Mouse (Mus musculus): Measurements from ENCODE around the gene Hspb6. TPM values are rescaled to one million over a fixed set of nuclear protein-coding genes. Genes with fewer than 3 reads are reported as not detected.

Gene Hspb6
- polyA plus RNA-seq, 1 experiment, result 14.6 TPM

DNA sequence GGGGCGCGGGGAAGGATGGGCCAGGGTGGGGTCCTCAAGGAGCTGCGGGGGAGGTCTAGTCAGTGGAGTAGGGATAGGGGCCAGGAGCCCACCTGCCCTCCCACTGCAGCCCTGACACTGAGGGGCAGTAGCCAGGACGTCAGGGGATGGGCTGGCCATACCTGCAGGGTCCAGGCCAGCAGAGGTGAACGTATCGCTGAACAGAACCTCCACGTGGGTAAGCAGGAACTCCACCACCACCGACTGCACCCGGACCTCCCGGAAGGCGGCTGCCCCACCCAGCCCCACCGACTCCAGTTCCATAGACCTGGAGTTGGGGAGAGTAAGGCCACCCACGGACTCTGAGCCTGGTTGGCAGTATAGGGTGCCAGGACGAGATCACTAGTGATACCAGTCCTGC, 25.0 kb upstream of the Hspb6 start:
- H3K27ac ChIP-seq (ENCODE audit: insufficient read depth, low read depth, low read length), result no peak overlapping the region
- no peaks in the 10 kb centered on the region for H3K4me1 ChIP-seq (ENCODE audit: control insufficient read depth, insufficient read depth, low read length)
- H3K4me3 ChIP-seq (ENCODE audit: insufficient read depth, low read length), result no peak overlapping the region
- no peak for TF ChIP-seq POLR2A (IDR thresholded peaks at IDR 0.05; ENCODE audit: borderline replicate concordance, low read depth, low read length)
- TF ChIP-seq CTCF (IDR thresholded peaks at IDR 0.05; ENCODE audit: low read depth, low read length), result no peak

DNA sequence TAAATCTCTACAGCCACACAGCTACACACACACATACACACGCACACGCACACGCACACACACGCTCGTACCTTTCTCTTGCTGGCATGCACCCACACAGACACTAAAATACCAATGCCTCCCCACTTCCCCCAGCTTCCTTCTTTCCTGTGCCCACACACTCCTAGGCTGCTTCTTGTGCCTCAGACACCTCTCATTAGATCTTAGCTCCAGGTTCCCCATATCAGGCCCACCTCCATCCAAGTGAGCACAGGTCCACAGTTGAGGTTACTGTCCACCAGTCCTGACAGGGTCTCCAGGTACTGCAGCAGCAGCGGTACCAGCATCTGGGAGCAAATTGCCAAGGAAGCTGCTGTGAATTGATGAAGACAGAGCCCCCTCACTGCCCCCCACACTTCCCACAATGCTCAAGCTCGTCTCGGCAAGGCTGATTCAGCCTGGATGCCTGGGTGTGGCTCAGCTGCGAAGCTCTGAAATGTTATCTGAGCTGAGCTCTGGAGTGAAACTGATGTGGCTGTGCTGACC, 20.6 kb upstream of the Hspb6 start:
- Histone ChIP-seq H3K27ac (ENCODE audit: insufficient read depth, low read depth, low read length) (no peak overlapping the region), H3K4me3 (ENCODE audit: insufficient read depth, low read length) (no peak overlapping the region), H3K4me1 (ENCODE audit: control insufficient read depth, insufficient read depth, low read length) (peaks cover 4% of the 10 kb centered on the region; the same call in 1 of the 2 replicates)
- TF ChIP-seq POLR2A (IDR thresholded peaks at IDR 0.05; ENCODE audit: borderline replicate concordance, low read depth, low read length) (no peak), CTCF (IDR thresholded peaks at IDR 0.05; ENCODE audit: low read depth, low read length) (no peak)

DNA sequence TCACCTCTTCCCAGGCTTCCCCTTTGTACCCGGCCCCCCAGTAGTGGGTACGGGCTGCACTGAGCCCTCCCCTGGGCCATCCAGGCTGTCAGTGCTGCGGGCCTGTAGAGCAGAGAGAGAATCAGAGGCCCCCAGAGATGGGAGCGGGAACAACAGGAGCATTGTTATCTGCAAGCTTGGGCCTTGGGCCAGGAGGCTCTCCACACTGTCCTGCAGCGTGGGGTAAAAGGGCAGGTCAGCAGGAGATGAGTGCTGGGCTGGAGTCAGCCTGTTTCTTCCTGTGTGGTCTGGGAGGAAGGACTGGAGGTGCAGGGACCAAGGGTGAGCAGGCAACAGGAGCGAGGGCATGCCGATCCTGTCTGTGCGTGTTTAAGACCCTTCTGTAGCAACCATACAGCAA, 19.0 kb upstream of the Hspb6 start:
- H3K4me1 ChIP-seq (ENCODE audit: control insufficient read depth, insufficient read depth, low read length), result peaks cover 4% of the 10 kb centered on the region; the same call in 1 of the 2 replicates
- no peak overlapping the region for H3K27ac ChIP-seq (ENCODE audit: insufficient read depth, low read depth, low read length)
- TF ChIP-seq POLR2A (IDR thresholded peaks at IDR 0.05; ENCODE audit: borderline replicate concordance, low read depth, low read length) (no peak), CTCF (IDR thresholded peaks at IDR 0.05; ENCODE audit: low read depth, low read length) (no peak)
- H3K4me3 ChIP-seq (ENCODE audit: insufficient read depth, low read length), result no peak overlapping the region

DNA sequence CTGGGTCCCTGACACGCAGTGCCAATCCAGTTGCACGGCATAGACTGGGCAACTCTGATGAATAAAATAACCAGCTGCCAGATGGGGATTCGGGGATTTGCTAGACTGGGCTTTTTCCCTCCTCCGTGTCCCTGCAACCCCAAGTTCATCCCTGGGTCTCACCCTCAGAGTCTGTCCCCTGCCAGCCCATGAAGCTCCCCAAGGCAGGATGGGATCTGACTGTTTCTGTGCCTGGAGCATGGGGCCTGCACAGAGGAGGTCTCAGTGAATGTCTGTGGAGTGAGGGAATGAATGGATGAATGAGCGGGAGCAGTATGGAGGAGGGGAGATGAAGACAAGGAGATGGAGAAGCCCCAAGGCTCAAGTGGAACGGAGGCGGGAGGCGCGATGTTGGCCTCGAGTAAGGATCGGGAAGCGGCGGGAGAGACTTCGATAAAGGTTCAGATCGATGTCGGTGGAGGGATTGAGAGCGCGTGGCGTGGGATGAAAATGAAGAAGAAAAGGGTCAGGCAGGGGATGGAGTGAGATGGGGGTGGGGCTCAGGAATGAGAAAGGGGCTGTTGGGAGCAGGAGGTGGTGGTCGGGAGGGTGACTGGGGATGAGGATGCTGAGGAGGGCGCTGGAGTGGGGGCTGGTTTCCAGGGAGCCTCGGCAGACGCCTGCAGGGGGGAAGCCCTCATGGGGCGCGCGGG, 17.9 kb upstream of the Hspb6 start:
- Histone ChIP-seq H3K4me1 (ENCODE audit: control insufficient read depth, insufficient read depth, low read length) (peaks cover 4% of the 10 kb centered on the region; the same call in 1 of the 2 replicates), H3K27ac (ENCODE audit: insufficient read depth, low read depth, low read length) (no peak overlapping the region), H3K4me3 (ENCODE audit: insufficient read depth, low read length) (peak overlapping the region; percentile 85)
- TF ChIP-seq CTCF (IDR thresholded peaks at IDR 0.05; ENCODE audit: low read depth, low read length), result no peak
- TF ChIP-seq POLR2A (IDR thresholded peaks at IDR 0.05; ENCODE audit: borderline replicate concordance, low read depth, low read length), result no peak

DNA sequence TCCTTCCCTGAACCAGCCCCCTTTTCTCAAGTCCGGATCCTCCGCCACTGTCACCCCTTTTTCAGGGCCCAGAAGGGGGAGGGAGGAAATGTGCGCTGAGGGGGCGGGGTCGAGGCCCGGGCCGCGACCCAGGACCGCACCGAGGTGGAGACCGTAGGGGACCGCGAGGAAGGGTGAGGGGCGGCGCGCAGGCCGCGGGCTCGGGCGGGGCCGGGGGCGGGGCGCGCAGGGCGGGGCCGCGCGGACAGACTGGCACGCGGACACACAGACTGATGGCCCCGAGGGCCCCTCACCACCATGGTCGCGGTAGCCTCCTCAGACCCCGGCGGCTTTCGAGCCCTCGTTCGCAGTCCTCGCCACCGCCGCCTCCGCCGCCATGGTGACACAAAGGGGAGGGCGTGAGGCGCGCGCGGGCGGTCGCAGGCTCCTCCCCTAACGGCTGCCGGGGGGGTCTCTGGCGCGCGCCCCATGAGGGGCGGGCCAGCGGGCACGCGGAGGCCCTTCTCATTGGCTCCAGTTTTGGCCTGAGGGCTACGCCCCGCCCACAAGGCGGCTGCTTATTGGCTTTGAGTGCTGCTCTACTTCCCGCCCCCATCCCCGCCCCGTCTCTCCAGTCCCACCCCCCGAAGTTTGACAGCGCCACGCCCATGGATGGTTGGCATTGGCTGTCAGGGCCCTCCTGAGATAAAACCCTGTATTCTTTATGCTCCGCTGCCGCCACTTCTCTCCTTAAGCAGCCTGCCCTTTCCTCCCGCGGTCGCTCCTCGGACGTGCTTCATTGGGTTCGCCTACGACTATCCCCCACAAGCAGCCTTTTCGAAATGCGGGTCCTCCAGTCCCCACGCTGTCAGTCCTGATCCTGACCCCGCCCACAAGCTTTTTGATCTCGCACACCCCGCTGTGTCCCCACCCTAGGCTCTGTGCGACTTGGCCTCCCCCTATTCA, 17.1 kb upstream of the Hspb6 start, which contains the start of gene Arhgap33:
Arhgap33 (minus strand) TSS at position 428 of the 945 bp plus-strand sequence.
- H3K27ac ChIP-seq (ENCODE audit: insufficient read depth, low read depth, low read length), result no peak within 1 kb of the TSS
- peaks cover 4% of the 10 kb centered on the region; the same call in 1 of the 2 replicates for H3K4me1 ChIP-seq (ENCODE audit: control insufficient read depth, insufficient read depth, low read length)
- no peak for TF ChIP-seq POLR2A (IDR thresholded peaks at IDR 0.05; ENCODE audit: borderline replicate concordance, low read depth, low read length)
- TF ChIP-seq CTCF (IDR thresholded peaks at IDR 0.05; ENCODE audit: low read depth, low read length), result no peak
- peak within 1 kb of the TSS; percentile 85 for H3K4me3 ChIP-seq (ENCODE audit: insufficient read depth, low read length)

DNA sequence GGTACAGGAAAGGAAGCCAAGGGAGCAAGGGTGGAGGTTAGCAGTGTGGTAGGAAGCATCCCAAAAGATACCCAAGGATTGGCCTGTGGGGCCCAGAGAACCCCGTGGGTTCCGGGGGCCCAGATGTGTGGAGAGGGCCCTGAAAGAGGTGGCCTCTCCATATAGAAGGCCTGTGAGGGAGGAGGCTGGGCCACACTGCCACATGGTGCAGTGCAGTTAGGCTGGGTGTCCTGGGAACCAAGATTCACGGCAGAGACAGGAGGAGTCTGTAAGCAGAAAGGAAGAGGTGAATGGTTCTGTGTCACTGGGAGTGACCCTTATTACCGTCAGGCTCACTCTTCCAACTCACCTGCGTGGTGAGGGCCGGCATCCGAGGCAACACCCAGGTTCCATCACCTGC, 11.4 kb upstream of the Hspb6 start:
- Histone ChIP-seq H3K4me3 (ENCODE audit: insufficient read depth, low read length) (no peak overlapping the region), H3K4me1 (ENCODE audit: control insufficient read depth, insufficient read depth, low read length) (peaks cover 2% of the 10 kb centered on the region; the same call in 1 of the 2 replicates), H3K27ac (ENCODE audit: insufficient read depth, low read depth, low read length) (no peak overlapping the region)
- TF ChIP-seq CTCF (IDR thresholded peaks at IDR 0.05; ENCODE audit: low read depth, low read length) (no peak), POLR2A (IDR thresholded peaks at IDR 0.05; ENCODE audit: borderline replicate concordance, low read depth, low read length) (no peak)

DNA sequence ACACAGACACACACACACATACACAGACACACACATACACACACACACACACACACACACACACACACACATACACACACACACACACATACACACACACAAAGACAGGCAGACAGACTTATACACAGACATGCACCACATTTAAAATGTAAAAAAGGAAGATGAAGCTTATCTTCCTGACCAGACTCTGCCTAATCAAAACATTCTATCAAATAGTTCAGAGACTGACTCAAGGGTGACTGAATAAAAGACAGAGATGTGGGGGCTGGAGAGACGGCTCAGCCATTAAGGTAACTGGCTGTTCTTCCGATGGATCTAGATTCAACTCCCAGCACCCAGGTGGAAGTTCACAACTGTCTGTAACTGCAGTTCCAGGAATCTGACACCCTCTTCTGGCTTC, 7.7 kb upstream of the Hspb6 start:
- no peaks in the 10 kb centered on the region for H3K4me1 ChIP-seq (ENCODE audit: control insufficient read depth, insufficient read depth, low read length)
- no peak overlapping the region for H3K4me3 ChIP-seq (ENCODE audit: insufficient read depth, low read length)
- TF ChIP-seq POLR2A (IDR thresholded peaks at IDR 0.05; ENCODE audit: borderline replicate concordance, low read depth, low read length) (no peak), CTCF (IDR thresholded peaks at IDR 0.05; ENCODE audit: low read depth, low read length) (no peak)
- no peak overlapping the region for H3K27ac ChIP-seq (ENCODE audit: insufficient read depth, low read depth, low read length)

DNA sequence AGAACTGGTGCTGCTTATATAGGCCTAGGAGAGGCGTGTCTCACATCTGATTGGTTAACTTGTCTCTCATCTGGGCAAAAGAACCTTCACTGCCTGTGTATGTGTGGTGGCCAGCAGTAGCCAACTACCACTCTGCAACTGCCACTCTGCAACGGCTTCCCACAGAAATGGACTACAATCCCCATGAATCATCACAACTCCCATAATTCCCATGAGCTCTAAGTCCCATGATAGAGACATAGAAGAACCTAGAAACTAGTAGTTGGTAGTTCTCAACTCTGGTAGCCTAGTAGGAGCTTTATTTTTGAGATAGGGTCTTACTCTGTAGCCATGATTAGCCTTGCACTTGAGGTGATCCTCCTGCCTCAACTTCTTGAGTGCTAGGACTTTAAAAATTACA, 2.1 kb upstream of the Hspb6 start:
- Histone ChIP-seq H3K4me3 (ENCODE audit: insufficient read depth, low read length) (no peak overlapping the region), H3K4me1 (ENCODE audit: control insufficient read depth, insufficient read depth, low read length) (peaks cover 5% of the 10 kb centered on the region), H3K27ac (ENCODE audit: insufficient read depth, low read depth, low read length) (no peak overlapping the region)
- TF ChIP-seq POLR2A (IDR thresholded peaks at IDR 0.05; ENCODE audit: borderline replicate concordance, low read depth, low read length) (no peak), CTCF (IDR thresholded peaks at IDR 0.05; ENCODE audit: low read depth, low read length) (no peak)

DNA sequence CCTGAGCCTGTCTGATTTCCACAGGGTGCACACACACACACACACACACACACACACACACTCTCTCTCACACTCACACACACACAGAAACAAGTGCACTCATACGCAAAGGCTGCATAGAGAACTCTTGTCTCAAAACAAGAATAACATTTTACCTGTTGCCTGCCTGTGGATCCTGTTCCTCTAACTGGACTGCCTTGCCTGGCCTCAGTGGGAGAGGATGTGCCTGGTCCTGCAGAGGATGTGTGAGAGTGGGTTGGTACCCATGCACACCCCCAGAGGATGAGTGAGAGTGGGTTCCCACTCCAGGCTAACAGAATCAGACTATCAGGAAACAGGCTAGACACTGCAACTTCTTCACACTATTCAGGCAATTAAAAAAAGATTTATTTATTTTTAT, 1.4 kb upstream of the Hspb6 start:
- H3K4me3 ChIP-seq (ENCODE audit: insufficient read depth, low read length), result no peak overlapping the region
- no peak overlapping the region for H3K27ac ChIP-seq (ENCODE audit: insufficient read depth, low read depth, low read length)
- TF ChIP-seq CTCF (IDR thresholded peaks at IDR 0.05; ENCODE audit: low read depth, low read length) (no peak), POLR2A (IDR thresholded peaks at IDR 0.05; ENCODE audit: borderline replicate concordance, low read depth, low read length) (no peak)
- H3K4me1 ChIP-seq (ENCODE audit: control insufficient read depth, insufficient read depth, low read length), result peaks cover 5% of the 10 kb centered on the region
